Mouse (Mus musculus): Measurements from ENCODE around the gene Olfr902.

- TF ChIP-seq EP300 (IDR thresholded peaks at IDR 0.05; ENCODE audit: low read depth) (no peak), CTCF (IDR thresholded peaks at IDR 0.05; ENCODE audit: low read depth) (no peak)
These were observed 23.7 kb upstream of the Olfr902 start for GRCm38 (mm10) chr9:38423801-38424200.
